Mouse (Mus musculus): ENCODE measurements around the gene Lama4.

Lama4 gene

DNA sequence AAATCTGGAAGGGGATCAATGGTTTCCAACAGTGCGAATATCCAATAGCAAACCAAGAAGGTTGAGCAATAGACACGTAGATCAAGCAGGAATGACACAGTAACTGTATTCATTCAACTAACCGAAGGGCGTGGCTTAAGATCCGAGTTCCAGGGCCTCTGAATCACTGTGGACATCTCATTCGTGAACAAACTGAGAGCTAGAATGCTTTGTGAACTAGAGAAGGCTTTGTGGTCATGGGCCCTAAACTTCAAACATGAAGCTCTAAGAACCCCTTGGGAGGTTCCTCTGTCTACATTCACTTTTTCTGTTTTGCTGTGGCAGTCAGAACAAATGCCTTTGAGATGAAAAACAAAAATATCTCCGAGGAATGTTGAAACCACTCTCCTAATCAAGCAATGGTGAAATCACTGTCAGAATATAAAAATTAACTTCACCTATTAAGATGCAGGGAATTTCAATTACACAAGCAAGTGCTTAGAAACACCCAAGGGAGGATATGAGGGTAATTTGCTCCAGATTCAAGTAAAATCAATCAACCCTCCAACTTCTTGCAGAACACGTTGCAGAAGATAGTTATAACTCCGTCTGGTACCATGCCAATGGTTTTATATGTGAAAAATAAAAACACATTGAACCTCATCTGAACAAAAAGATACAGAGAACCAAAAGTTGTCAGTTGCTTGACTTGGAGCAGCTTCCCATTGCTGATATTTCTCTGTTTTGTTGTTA lies 29.6 kb downstream of the Lama4 start:
- peak; percentile 52 for DNase-seq (ENCODE audit: low spot score)

DNA sequence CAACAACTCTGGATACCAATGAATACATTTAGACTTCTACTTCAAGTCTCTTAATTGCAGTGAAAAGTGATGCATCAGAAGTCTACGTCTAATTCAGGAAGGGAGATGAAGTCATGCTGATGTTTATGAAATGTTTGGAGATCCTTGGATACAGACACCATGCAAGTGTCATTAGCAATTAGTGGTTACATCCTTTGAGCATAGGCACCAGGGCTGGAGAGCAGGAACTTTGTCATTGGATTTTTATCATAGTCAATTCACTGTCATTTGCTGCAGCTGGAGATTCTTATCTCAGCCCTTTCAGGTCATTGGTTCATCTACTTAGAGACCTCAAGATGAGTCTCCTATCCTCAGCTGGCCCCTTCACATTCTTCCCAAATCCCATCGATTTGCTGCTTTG lies 30.6 kb downstream of the Lama4 start:
- no peak for DNase-seq (ENCODE audit: low spot score)

DNA sequence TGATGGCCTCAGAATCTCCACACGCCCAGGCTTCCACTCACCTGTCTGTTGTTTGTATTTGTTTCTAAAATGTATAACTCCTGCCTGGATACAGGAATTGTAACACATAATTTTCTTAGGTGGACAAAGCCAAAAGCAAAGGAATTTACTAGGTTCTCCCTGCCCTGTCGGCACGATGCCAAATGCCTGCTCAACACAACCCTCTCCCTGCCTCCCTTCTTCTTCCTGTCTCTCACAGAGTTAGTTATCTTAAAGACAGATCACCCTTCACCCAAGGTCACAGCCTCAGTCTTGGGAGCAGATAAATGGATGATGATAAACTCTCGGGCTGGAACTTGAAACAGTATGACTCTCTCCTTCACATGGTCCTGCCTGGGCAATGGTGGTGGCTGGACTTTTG lies 35.6 kb downstream of the Lama4 start:
- no peak for DNase-seq (ENCODE audit: low spot score)

DNA sequence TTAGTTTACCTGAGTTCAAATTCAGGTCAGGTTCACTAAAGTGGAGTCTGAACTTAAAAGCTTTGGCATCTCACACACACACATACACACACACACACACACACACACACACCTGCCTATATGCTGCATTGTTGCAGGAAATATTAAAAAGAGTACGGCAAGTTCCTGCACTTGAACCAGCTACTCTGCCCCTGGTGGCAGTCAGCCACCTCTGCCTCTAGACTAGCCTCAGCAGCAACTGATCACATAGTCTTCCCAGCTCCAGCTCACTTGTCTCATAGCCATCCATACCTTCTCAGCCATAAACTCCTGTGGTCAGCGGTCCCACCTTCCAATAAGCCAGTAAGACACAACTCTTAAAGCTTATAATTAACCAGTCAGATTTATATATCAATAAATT lies 37.2 kb downstream of the Lama4 start:
- DNase-seq (ENCODE audit: low spot score) = no peak

DNA sequence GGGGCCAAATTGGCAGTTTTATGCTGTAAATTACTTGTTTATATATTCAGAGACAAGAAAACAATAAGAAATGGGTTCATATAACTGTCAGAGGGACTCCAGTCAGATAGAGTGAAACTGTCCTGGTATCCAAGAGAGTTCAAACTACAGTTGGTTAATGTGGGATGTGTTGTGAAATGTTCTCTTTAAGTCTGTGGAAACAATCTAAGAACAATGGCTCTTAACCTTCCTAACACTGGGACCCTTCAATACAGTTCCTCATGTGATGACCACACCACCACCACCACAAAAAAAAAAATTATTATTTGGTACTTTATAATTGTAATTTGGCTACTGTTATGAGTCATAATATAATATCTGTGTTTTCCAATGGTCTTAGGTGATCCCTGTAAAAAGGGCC lies 38.2 kb downstream of the Lama4 start:
- peak; percentile 36 for DNase-seq (ENCODE audit: low spot score)

DNA sequence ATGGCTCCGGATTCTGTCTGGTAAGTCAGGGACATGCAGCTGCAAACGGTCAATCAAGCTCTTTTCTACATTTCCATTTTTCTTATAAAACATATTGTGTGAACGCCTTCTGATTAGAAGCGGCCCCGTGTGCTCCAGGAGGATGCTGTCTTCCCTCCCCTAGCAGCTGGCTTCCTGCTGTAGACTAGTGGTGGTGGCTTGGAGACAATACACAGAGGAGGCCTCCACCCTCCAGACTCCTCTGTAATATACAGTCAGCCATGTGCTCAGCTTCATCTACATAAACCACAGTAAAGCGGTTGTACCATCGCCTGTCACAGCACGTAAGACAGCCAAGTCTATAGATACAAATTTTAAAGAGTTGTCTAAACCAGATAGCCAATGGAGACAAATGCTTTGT lies 40.2 kb downstream of the Lama4 start:
- no peak for DNase-seq (ENCODE audit: low spot score)

DNA sequence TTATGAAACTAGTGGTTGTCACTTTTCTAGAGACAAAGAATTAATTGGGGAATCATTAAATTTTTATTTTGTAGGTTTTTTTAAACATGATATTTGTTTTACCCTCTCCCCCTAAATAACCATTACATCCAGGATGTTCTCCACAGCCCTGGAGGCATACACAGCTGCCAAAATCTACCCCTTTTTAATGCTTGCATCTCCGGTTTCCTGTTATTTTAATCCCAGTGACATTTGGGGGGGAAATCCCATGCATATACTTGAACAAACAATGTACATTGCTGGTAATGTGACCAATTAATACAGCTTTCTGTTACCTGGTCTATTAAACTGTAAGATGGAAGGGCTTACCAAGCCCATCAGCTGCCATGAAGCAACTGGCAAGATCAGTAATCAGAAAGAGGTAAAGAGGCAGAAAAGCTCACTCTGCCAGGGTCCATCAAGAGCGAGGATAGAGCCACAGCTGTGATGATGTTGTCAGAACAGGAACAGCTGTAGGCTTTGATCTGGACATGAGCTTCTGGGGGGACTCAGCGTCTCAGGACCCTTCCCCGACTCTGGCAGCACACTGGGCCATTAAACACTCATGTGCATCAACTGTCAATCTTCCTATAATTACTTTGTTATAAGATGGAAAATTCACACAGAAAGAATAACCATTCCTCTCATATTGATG lies 41.3 kb downstream of the Lama4 start:
- DNase-seq (ENCODE audit: low spot score) = no peak

DNA sequence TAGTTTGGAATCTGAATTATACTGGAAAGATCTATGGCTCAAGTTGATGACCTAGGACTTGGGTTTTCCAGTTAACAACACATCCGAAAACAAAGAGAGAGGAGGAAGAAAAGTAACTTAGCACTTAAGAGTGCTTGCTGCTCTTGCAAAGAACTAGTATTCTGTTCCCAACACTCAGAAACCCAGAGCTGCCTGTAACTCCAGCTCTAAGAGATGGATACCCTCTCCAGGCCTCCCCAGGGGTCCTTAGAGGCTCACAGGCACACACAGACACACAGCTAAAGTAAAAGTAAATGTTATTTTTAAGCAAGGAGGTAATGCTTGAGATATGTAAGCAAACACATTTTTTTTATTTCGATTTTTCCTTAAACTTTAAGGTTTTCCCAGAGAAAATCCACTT lies 49.5 kb downstream of the Lama4 start:
- no peak for DNase-seq (ENCODE audit: low spot score)

DNA sequence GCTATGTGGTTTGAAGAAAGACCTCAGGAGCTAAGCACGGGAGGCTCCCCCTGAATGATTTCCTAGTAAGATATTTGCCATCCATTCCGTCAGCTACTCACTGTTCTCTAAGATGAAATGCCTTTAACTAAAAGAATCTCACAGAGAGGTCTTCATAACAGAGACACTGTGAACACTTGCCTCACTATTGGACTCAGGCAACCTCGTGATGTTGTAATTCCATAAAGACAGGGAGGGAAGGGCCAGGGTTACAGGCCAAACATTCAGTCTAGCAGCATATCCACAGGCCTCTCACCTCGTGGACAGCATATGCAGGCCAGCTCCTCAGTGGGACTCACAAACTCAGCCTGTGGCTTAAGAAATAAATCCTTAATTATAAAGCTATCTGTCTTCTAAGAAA lies 52.7 kb downstream of the Lama4 start:
- DNase-seq (ENCODE audit: low spot score) = peak; percentile 78

DNA sequence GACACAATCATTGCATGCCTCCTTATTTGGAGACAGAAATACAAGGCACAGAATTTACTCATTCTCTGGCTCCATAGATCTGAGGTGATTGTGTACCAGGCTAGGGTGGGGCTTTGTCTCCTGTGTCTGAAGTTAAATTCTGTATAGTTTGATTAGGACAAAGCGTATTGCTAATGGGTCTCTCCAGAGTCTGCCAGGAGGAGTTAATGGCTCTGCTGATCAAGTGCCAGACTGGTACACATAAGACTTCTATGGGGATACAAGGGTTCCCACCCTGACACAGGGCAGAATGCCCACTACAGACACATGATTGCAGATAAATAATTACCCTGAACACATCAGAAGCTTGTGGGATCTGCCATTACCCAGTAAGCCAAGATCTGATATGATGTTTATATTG lies 53.3 kb downstream of the Lama4 start:
- DNase-seq (ENCODE audit: low spot score) = no peak

DNA sequence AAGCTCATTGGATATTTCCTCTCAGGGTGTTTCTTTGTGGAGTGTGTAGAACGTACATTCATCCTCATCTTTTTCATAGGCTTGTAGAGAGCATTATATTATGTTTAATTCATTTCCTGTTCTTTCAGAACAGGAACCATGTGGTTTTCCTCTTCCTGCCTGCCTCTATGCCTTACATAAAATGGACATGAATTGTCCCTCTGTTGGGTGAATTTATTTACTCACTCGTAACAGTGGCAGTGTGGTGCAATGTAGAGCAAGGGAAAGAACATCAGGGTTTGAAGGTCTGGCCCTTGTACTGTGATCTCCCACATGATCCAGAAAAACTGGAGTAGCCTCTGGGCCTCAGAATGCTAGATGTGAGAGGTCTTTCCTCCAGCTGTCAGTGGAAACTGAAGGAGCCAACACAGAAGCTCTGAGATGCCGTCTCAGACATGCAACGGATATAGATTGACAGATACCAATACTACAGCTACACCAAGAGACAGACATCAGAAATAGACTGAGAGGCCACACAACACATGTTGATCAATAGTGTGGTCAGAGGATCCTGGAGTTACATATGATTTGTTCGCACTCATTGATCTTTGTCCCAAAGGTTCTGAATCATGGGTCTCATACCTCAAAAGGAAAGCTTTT lies 58.4 kb downstream of the Lama4 start:
- DNase-seq (ENCODE audit: low spot score) = no peak

DNA sequence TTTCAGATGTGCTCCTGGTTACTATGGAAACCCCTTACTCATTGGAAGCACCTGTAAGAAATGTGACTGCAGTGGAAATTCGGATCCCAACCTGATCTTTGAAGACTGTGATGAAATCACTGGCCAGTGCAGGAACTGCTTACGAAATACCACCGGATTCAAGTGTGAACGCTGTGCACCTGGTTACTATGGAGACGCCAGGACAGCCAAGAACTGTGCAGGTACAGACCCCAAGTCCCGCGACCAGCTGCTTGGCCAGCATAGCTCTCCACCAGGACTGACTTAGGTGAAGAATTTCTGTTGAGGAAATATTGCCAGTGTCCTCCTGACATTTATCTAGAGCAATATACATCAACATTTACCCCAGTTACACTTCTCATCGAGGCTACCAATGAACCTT lies 61.2 kb downstream of the Lama4 start:
- DNase-seq (ENCODE audit: low spot score) = no peak

DNA sequence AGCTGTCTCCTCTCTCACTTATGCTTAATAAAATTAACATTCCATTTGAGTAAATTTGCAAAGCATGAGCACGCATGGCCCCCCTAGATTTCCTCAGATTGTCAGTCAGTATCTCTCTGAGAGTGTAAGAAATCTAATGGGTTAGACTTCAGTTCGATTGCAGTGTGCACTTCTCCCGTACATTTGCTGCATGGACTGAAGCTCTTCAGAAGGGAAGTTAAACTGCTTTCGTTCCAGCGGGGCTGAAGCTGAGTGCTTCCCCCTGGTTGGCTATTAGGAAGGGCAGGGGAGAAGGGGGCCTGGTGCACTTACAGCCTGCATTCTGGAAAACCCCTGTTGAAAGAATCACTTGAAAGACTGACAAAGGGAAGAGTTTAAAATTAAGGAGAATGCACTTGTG lies 61.7 kb downstream of the Lama4 start:
- no peak for DNase-seq (ENCODE audit: low spot score)

DNA sequence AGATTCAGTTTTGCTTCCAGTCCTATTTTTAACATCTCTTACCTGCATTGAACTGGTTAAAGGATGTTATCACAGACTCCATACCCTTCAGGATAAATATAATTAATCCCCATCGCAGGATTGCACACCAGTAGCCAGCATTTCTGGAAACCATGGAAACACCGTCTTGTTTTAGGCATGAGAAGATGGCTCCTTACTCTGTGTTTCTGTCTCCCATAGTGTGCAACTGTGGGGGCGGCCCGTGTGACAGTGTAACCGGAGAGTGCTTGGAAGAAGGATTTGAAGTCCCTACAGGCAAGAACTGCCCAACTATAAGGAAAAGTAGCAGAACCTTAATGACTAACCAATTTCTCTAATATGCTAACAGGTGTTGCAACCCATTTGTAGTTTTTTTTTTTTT lies 63.1 kb downstream of the Lama4 start:
- no peak for DNase-seq (ENCODE audit: low spot score)

DNA sequence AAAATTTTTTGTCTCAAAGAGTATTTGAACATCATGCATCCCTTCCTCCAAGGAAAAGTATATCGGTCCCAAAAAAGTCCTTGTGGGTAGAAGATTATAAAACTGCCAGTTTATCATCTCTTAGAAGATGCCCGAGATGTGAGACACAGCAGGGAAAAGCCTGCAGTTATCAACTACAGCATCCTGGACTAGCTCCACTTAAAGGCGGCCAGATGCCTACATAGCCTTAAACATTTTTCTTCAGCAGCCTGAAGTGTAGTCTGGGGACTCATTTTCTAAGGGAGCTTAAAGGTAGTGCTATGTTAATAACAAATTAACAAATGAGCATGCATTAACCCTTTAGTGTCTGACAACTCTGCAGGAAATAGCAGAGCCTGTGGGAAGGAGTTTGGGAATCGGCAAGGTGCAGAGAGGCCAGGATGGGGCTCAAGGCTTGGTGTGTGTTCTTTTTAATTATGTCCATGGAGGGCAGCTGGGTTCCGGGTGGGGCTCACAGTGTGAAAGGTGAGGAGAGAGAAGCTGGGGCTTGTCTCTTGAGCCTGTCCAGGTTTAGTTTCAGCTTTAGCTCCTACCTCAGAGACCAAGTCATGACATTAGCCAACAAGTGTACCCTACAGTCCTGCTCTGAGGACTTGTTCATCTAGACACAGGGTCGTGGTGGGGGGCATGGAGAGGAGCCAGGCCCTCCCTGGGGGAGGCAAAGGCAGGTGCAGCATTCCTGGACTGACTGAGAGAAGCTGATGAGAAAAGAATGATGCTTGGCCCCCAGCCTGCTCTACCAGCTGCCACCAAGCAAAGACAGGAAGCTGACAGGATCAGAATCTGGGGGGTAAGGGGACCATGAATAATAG lies 64.2 kb downstream of the Lama4 start:
- DNase-seq (ENCODE audit: low spot score) = no peak

DNA sequence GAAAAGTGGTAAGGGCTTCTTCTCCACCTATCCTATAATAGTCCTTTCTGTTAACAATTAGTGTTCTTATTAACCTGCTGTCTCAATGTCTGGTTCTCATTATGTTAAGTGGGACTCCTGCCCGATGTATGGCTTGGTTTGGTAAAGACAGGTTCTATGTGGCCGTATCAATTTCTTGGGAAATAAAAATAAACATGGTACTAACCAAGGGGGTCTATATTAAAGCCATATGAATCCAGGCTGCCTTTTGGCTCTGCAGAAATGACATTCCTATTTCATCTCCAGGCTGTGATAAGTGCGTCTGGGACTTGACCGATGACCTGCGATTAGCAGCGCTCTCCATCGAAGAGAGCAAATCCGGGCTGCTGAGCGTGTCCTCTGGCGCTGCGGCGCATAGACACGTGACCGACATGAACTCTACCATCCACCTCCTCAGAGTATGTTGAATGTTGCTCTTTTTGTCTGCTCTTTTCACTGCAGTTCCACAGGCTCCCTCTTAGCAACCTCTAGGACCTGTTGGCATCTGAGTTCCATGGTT lies 64.9 kb downstream of the Lama4 start:
- no peak for DNase-seq (ENCODE audit: low spot score)

DNA sequence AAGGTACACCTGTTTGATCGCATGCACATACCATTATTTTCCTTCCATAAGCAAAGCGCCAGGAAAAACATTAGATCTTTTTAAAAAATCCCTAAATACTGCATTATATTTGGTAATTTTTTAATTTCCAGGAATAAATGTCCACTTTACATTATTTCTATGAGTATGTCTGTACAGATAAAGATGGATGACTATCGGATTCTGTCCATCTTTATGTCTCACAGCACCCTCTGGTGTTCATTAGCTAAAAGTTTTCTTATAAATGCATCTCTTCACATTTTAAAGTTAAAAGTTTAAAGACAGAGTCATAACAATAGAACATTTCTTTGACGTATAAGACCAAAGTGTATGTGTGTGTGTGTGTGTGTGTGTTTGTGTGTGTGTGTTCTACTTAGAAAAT lies 74.2 kb downstream of the Lama4 start:
- peak; percentile 60 for DNase-seq (ENCODE audit: low spot score)

DNA sequence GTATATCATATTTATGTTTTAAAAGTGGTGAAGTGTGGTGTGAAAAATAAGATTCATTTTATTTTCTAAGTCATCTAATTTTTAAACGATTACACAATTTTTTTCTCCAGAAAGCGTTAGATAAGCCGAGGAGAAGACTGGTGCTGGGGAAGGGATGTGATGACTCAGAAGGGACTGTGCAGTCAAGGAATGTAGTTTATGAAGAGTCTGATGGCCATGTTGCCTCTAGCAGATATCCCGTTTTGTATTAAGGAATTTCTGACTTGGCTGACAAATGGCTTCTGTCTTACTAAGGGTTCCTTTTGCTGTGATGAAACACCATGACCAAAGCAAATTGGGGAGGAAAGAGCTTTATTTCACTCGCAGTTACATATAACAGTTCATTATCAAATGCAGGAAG lies 74.7 kb downstream of the Lama4 start:
- DNase-seq (ENCODE audit: low spot score) = peak; percentile 14

DNA sequence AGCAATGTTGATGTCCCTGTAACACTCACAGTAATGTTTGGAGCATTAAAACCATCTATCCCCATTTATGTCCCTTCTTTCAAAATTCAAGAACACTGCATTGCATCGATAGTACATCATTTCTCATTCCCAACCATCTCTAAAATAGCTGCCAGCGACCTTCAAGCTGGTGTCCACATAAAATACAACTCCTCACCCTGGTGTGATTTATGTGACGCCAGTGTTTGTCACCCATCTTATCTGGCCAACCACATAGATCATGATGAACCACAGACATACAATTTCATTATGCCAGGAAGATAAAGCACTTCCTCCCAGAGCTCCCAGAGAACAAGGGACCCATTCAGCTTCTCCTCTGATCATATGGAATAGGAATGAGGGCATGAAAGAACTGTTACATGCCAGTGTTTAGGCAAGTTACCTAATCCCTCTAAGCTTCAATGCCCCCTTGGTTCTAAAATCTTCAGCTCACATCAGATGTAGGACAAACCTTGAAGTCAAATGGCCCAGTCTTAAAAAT lies 79.2 kb downstream of the Lama4 start:
- DNase-seq (ENCODE audit: low spot score) = no peak

DNA sequence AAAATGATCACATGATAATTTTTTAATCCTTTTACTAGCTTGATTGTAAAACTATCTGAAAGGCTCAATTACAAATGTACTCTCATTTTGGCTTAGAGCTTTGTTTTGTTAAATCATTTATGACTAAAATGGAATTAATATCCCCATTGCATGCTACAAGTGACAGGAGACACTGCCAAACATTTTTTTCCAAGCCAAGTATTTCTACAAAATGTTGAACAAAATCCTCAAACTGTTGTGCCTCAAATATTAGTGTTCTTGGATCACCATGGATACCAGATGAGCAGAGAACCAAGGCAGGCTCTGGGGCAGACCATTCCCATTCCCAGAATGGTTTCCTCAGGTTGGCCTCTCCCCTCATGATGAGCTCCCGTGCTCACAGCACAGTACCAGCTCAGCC lies 79.8 kb downstream of the Lama4 start:
- DNase-seq (ENCODE audit: low spot score) = no peak

DNA sequence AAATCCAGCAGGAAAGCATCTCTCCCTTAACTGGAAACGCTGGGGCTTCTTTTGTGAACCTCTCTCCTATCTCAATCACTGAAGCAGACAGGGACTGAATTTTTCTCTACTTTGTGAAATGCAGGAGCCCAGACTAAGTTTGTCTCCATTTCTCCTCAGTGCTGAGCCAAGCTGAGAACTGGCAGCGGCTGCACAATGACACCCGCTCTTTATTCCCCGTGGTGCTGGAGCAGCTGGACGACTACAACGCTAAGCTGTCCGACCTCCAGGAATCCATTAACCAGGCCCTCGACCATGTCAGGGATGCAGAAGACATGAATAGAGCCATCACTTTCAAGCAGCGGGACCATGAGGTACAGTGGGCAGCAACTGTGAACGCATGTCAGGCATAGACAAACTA lies 82.5 kb downstream of the Lama4 start:
- DNase-seq (ENCODE audit: low spot score) = no peak

All from adipocyte (in vitro differentiated cells).